Mouse (Mus musculus) MEL (cell line): ENCODE data around the gene Maml3. TPM values are rescaled to one million over a fixed set of nuclear protein-coding genes. Genes with fewer than 3 reads are reported as not detected.

ENCODE experiments used
- DNase-seq: peaks from one replicate; pipeline ENCODE4 v3.0.0; 2011; ENCODE audit warnings: low read depth, low spot score
- H3K27ac ChIP-seq: 2 replicates; pipeline ENCODE4 v1.5.1; 2012; ENCODE audit warnings: low read depth, mild to moderate bottlenecking, control low read depth, low read length, moderate library complexity; ENCODE audit not compliant: control insufficient read depth
- H3K27me3 ChIP-seq, 2 experiments: fragments of 150-350 bp in 1 of 2; sonication (generic) in 1 of 2; 2 replicates each; pipeline ENCODE4 v1.6.1; 2012; ENCODE audit warnings: low read length in 2 of 2, mild to moderate bottlenecking in 2 of 2, improper control_type of control experiment in 1 of 2, moderate library complexity in 1 of 2; ENCODE audit not compliant: insufficient read depth in 2 of 2, control insufficient read depth in 1 of 2
- H3K36me3 ChIP-seq, 2 experiments: 2 replicates each; pipeline ENCODE4 v1.6.1; 2012 to 2014; ENCODE audit warnings: low read length in 2 of 2, improper control_type of control experiment in 1 of 2, inconsistent platforms in 1 of 2, mild to moderate bottlenecking in 1 of 2; ENCODE audit not compliant: insufficient read depth in 2 of 2, control insufficient read depth in 1 of 2
- H3K4me1 ChIP-seq, 2 experiments: fragments of 150-350 bp in 1 of 2; sonication (generic) in 1 of 2; 2 replicates each; pipeline ENCODE4 v1.6.1; 2012; ENCODE audit warnings: low read length in 2 of 2, improper control_type of control experiment in 1 of 2, mild to moderate bottlenecking in 1 of 2; ENCODE audit not compliant: insufficient read depth in 2 of 2, control insufficient read depth in 1 of 2
- H3K4me3 ChIP-seq, 2 experiments: fragments of 150-350 bp in 1 of 2; sonication (generic) in 1 of 2; 2 replicates each; pipeline ENCODE4 v1.5.1; 2012; ENCODE audit warnings: low read depth in 2 of 2, low read length in 2 of 2, mild to moderate bottlenecking in 2 of 2, moderate library complexity in 2 of 2, control low read depth in 1 of 2, improper control_type of control experiment in 1 of 2; ENCODE audit not compliant: control insufficient read depth in 1 of 2, insufficient read depth in 1 of 2
- H3K79me2 ChIP-seq: 2 replicates; pipeline ENCODE4 v1.6.1; 2012; ENCODE audit warnings: mild to moderate bottlenecking, low read length, moderate library complexity; ENCODE audit not compliant: control insufficient read depth, poor library complexity, insufficient read depth
- H3K9ac ChIP-seq: 2 replicates; pipeline ENCODE4 v1.6.1; 2012; ENCODE audit warnings: low read depth, mild to moderate bottlenecking, control low read depth, low read length, moderate library complexity; ENCODE audit not compliant: control insufficient read depth, poor library complexity, severe bottlenecking
- H3K9me3 ChIP-seq: fragments of 150-350 bp; sonication (generic); replicated peaks from 2 replicates; pipeline ENCODE4 v1.6.1; 2012; ENCODE audit warnings: mild to moderate bottlenecking, low read length, improper control_type of control experiment, moderate library complexity; ENCODE audit not compliant: insufficient read depth
- CHD1 ChIP-seq: IDR thresholded peaks from 2 replicates; pipeline ENCODE4 v1.6.1; 2012; ENCODE audit warnings: low read depth, mild to moderate bottlenecking, inconsistent platforms, low read length, improper control_type of control experiment
- CHD2 ChIP-seq: IDR thresholded peaks from 2 replicates; pipeline ENCODE4 v1.6.1; 2011; ENCODE audit warnings: low read length, improper control_type of control experiment
- CTCF ChIP-seq, 3 experiments: IDR thresholded peaks in 2 of 3; conservative IDR thresholded peaks in 1 of 3; 2 replicates each; pipeline ENCODE4 v1.5.1; 2011 to 2012; ENCODE audit warnings: low read length in 3 of 3, low read depth in 2 of 3, mild to moderate bottlenecking in 2 of 3, improper control_type of control experiment in 1 of 3, inconsistent platforms in 1 of 3, mixed read lengths in 1 of 3, moderate library complexity in 1 of 3; ENCODE audit not compliant: control insufficient read depth in 1 of 3, insufficient read depth in 1 of 3, poor library complexity in 1 of 3, severe bottlenecking in 1 of 3
- E2F4 ChIP-seq: IDR thresholded peaks from 2 replicates; pipeline ENCODE4 v1.6.1; 2011; ENCODE audit warnings: low read depth, low read length, improper control_type of control experiment, borderline replicate concordance
- ELF1 ChIP-seq: IDR thresholded peaks from 2 replicates; pipeline ENCODE4 v1.6.1; 2014; ENCODE audit warnings: low read depth, mild to moderate bottlenecking, inconsistent platforms, low read length, improper control_type of control experiment, moderate library complexity
- ETS1 ChIP-seq: IDR thresholded peaks from 2 replicates; pipeline ENCODE4 v1.6.1; 2012; ENCODE audit warnings: low read depth, mild to moderate bottlenecking, inconsistent platforms, low read length, improper control_type of control experiment, moderate library complexity
- GABPA ChIP-seq: IDR thresholded peaks from 2 replicates; pipeline ENCODE4 v1.6.1; 2012; ENCODE audit warnings: low read depth, mild to moderate bottlenecking, inconsistent platforms, low read length, improper control_type of control experiment, moderate library complexity
- GATA1 ChIP-seq: IDR thresholded peaks from 2 replicates; pipeline ENCODE4 v1.6.1; 2011; ENCODE audit warnings: low read depth, low read length, improper control_type of control experiment
- HCFC1 ChIP-seq: IDR thresholded peaks from 2 replicates; pipeline ENCODE4 v1.6.1; 2012; ENCODE audit warnings: low read depth, mild to moderate bottlenecking, inconsistent platforms, low read length, improper control_type of control experiment, moderate library complexity
- KAT2A ChIP-seq: conservative IDR thresholded peaks from 2 replicates; pipeline ENCODE4 v1.6.1; 2012; ENCODE audit warnings: low read depth, low read length, improper control_type of control experiment, inconsistent platforms
- MAFK ChIP-seq: IDR thresholded peaks from 2 replicates; pipeline ENCODE4 v1.6.1; 2011; ENCODE audit warnings: low read depth, mild to moderate bottlenecking, low read length, improper control_type of control experiment, borderline replicate concordance
- MAZ ChIP-seq: IDR thresholded peaks from 2 replicates; pipeline ENCODE4 v1.6.1; 2012; ENCODE audit warnings: low read depth, mild to moderate bottlenecking, inconsistent platforms, low read length, improper control_type of control experiment
- MEF2A ChIP-seq: IDR thresholded peaks from 2 replicates; pipeline ENCODE4 v1.6.1; 2014; ENCODE audit warnings: low read depth, mild to moderate bottlenecking, inconsistent platforms, low read length, improper control_type of control experiment; ENCODE audit not compliant: poor library complexity, insufficient replicate concordance, severe bottlenecking; ENCODE audit errors: extremely low read depth
- MXI1 ChIP-seq: IDR thresholded peaks from 2 replicates; pipeline ENCODE4 v1.6.1; 2011; ENCODE audit warnings: mild to moderate bottlenecking, low read depth, low read length, improper control_type of control experiment
- MYB ChIP-seq: IDR thresholded peaks from 2 replicates; pipeline ENCODE4 v1.6.1; 2011; ENCODE audit warnings: mild to moderate bottlenecking, low read depth, low read length, improper control_type of control experiment
- NELFE ChIP-seq: IDR thresholded peaks from 2 replicates; pipeline ENCODE4 v1.6.1; 2011; ENCODE audit warnings: low read depth, low read length, improper control_type of control experiment
- NRF1 ChIP-seq: IDR thresholded peaks from 2 replicates; pipeline ENCODE4 v1.6.1; 2014; ENCODE audit warnings: low read depth, mild to moderate bottlenecking, inconsistent platforms, low read length, improper control_type of control experiment, moderate library complexity; ENCODE audit not compliant: poor library complexity, insufficient read depth, severe bottlenecking
- POLR2AphosphoS2 ChIP-seq: IDR thresholded peaks from 2 replicates; pipeline ENCODE4 v1.6.1; 2011; ENCODE audit warnings: low read length, improper control_type of control experiment
- POLR2AphosphoS5 ChIP-seq: IDR thresholded peaks from 2 replicates; pipeline ENCODE4 v1.6.1; 2012; ENCODE audit warnings: low read depth, borderline replicate concordance, mild to moderate bottlenecking, inconsistent platforms, low read length, moderate library complexity, mixed read lengths
- RAD21 ChIP-seq: IDR thresholded peaks from 2 replicates; pipeline ENCODE4 v1.6.1; 2011; ENCODE audit warnings: mild to moderate bottlenecking, low read depth, low read length, improper control_type of control experiment
- RCOR1 ChIP-seq: IDR thresholded peaks from 2 replicates; pipeline ENCODE4 v1.6.1; 2012; ENCODE audit warnings: low read depth, mild to moderate bottlenecking, inconsistent platforms, low read length, improper control_type of control experiment
- SMC3 ChIP-seq: IDR thresholded peaks from 2 replicates; pipeline ENCODE4 v1.6.1; 2011; ENCODE audit warnings: low read depth, low read length, improper control_type of control experiment
- TCF12 ChIP-seq: IDR thresholded peaks from 2 replicates; pipeline ENCODE4 v1.6.1; 2014; ENCODE audit warnings: low read depth, mild to moderate bottlenecking, inconsistent platforms, low read length, improper control_type of control experiment, moderate library complexity
- UBTF ChIP-seq: IDR thresholded peaks from 2 replicates; pipeline ENCODE4 v1.6.1; 2012; ENCODE audit warnings: low read depth, mild to moderate bottlenecking, inconsistent platforms, low read length, improper control_type of control experiment, moderate library complexity, borderline replicate concordance; ENCODE audit not compliant: insufficient read depth
- ZC3H11A ChIP-seq: IDR thresholded peaks from 2 replicates; pipeline ENCODE4 v1.6.1; 2012; ENCODE audit warnings: low read depth, mild to moderate bottlenecking, inconsistent platforms, low read length, improper control_type of control experiment
- ZNF384 ChIP-seq: IDR thresholded peaks from 2 replicates; pipeline ENCODE4 v1.6.1; 2012; ENCODE audit warnings: low read depth, mild to moderate bottlenecking, inconsistent platforms, low read length, improper control_type of control experiment
- polyA plus RNA-seq, 2 experiments: library from polyadenylated mRNA; stranded (reverse) in 1 of 2; unstranded in 1 of 2; fragments of >175 nt in 1 of 2; fragments of >200 nt in 1 of 2; gene quantifications; 2 replicates each; pipeline versions ENCODE4 v1.2.1 to v1.2.4; 2012; ENCODE audit warnings: low replicate concordance in 2 of 2, low read depth in 1 of 2; ENCODE audit not compliant: insufficient read length in 2 of 2, insufficient read depth in 1 of 2, missing spikeins in 1 of 2
- total RNA-seq: library from RNA; depleted of rRNA; stranded (reverse); fragments of 300-350 nt; gene quantifications from 2 replicates; pipeline ENCODE4 v1.2.3, GENCODE M21; 2012

Maml3 gene
- total and polyA plus RNA-seq, 3 experiments = 2.0 to 4.1 TPM; not detected in 1

DNA sequence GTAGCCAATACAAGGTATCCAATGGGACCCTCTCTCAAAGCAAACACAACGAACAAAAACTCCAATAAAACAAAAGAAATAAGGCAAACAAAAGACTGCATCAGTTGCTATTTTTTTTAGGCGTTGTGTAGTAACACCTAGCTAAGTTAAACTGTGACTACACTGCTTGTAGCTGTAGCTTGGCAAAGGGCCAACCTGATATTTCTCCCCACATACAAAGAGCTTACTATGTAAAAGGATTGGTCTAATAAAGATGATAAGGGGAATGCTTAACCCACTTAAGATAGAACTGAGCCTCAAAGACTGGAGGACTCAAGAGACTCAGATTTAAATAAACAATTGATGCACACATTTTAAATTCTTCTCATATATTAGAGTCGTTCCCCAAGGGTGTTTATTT lies 230.6 kb downstream of the Maml3 start:
- Histone ChIP-seq H3K4me1 (peaks cover 3 to 4% of the 10 kb centered on the region in 2 experiments), H3K36me3 (peaks cover 0 to 3% of the 10 kb centered on the region in 2 experiments; a peak in 2 of 4 replicates), H3K27ac (no peak overlapping the region), H3K4me3 (no peak overlapping the region), H3K9ac (no peak overlapping the region), H3K79me2 (no peaks in the 10 kb centered on the region), H3K27me3 (no peaks in the 10 kb centered on the region), H3K9me3 (no peaks in the 10 kb centered on the region)
- TF ChIP-seq ETS1 = no peak
- TF ChIP-seq MAZ = no peak
- 0 out of 2 replicates have a peak, but pooled peaks have one; percentile 29 for TF ChIP-seq RCOR1
- no peak for TF ChIP-seq RAD21
- no peak for TF ChIP-seq TCF12
- no peak for TF ChIP-seq HCFC1
- TF ChIP-seq GABPA = no peak
- no peak for TF ChIP-seq POLR2AphosphoS2
- peak; percentile 62 for DNase-seq

GRCm38 (mm10) chr3:51872771-51873170 lies 232.1 kb downstream of the Maml3 start:
- Histone ChIP-seq H3K9ac (no peak overlapping the region), H3K4me1 (peaks cover 3 to 4% of the 10 kb centered on the region in 2 experiments), H3K36me3 (peaks cover 0 to 3% of the 10 kb centered on the region in 2 experiments; a peak in 2 of 4 replicates)

GRCm38 (mm10) chr3:51871346-51871745 lies 233.5 kb downstream of the Maml3 start:
- Histone ChIP-seq H3K4me1 (peaks cover 3 to 4% of the 10 kb centered on the region in 2 experiments), H3K4me3 (no peak overlapping the region), H3K27me3 (no peaks in the 10 kb centered on the region), H3K79me2 (no peaks in the 10 kb centered on the region), H3K9me3 (no peaks in the 10 kb centered on the region), H3K36me3 (peaks cover 0 to 3% of the 10 kb centered on the region in 2 experiments; a peak in 2 of 4 replicates), H3K27ac (no peak overlapping the region), H3K9ac (no peak overlapping the region)
- TF ChIP-seq MYB (no peak), ZC3H11A (no peak), ELF1 (no peak), NELFE (no peak), MAFK (no peak), CHD1 (no peak), E2F4 (no peak), GATA1 (no peak), NRF1 (no peak)
- no peak for DNase-seq

More at GRCm38 (mm10) chr3:51872771-51873170, 232.1 kb downstream of the Maml3 start:
- Histone ChIP-seq H3K4me3 (no peak overlapping the region), H3K9me3 (no peaks in the 10 kb centered on the region), H3K27me3 (no peaks in the 10 kb centered on the region), H3K27ac (no peak overlapping the region), H3K79me2 (no peaks in the 10 kb centered on the region)
- no peak for DNase-seq
- no peak for TF ChIP-seq ETS1
- TF ChIP-seq CTCF (IDR thresholded peaks at IDR 0.05 in 2 of 3, conservative IDR thresholded peaks at IDR 0.05 in 1 of 3; ENCODE audit: control insufficient read depth in 1 of 3, insufficient read depth in 1 of 3, low read depth in 2 of 3, low read length in 3 of 3, poor library complexity in 1 of 3, severe bottlenecking in 1 of 3) = no peak
- TF ChIP-seq KAT2A = no peak
- no peak for TF ChIP-seq MYB
- no peak for TF ChIP-seq CHD1
- TF ChIP-seq MAZ = no peak
- TF ChIP-seq ZNF384 = no peak
- no peak for TF ChIP-seq RAD21
- no peak for TF ChIP-seq UBTF
- TF ChIP-seq CHD2 = no peak
- TF ChIP-seq POLR2AphosphoS5 = no peak
- no peak for TF ChIP-seq MXI1
- no peak for TF ChIP-seq NRF1
- TF ChIP-seq GABPA = no peak
- no peak for TF ChIP-seq SMC3
- TF ChIP-seq ZC3H11A = no peak
- no peak for TF ChIP-seq HCFC1
- no peak for TF ChIP-seq MEF2A
- TF ChIP-seq, all 39 proteins: peak for 0
